Mouse (Mus musculus) yolk sac, embryonic 10.5 days (tissue): ENCODE results near the gene Narfl.

Source experiments
- DNase-seq: peaks from one replicate; pipeline ENCODE4 v3.0.0-alpha.2; 2017; ENCODE audit warnings: low spot score

Narfl gene

GRCm38 (mm10) chr17:25762591-25762990, 11.0 kb upstream of the Narfl start:
- no peak for DNase-seq

- DNase-seq = no peak
Observed at GRCm38 (mm10) chr17:25765886-25766285, 7.7 kb upstream of the Narfl start.

GRCm38 (mm10) chr17:25769331-25769730, 4.2 kb upstream of the Narfl start:
- DNase-seq = no peak

GRCm38 (mm10) chr17:25775318-25776062, 1.9 kb downstream of the Narfl start:
- DNase-seq = peak; percentile 47

GRCm38 (mm10) chr17:25777948-25778347, 4.4 kb downstream of the Narfl start:
- no peak for DNase-seq

- DNase-seq = no peak
Observed at GRCm38 (mm10) chr17:25781339-25781738, 7.8 kb downstream of the Narfl start.

- no peak for DNase-seq
Observed at GRCm38 (mm10) chr17:25783086-25783485, 9.5 kb downstream of the Narfl start.

- no peak for DNase-seq
Observed at GRCm38 (mm10) chr17:25783861-25784574, 10.4 kb downstream of the Narfl start.

- peak; percentile 95 for DNase-seq
Observed at GRCm38 (mm10) chr17:25785281-25785745, 11.7 kb downstream of the Narfl start, which contains the start of gene Haghl. Gene Haghl, minus strand, starts transcription at chr17:25785673.

- DNase-seq = no peak
Observed at GRCm38 (mm10) chr17:25786280-25786679, 12.7 kb downstream of the Narfl start, which contains the start of gene Ccdc78. Gene Ccdc78, plus strand, starts transcription at chr17:25786580.

GRCm38 (mm10) chr17:25786781-25787504, 13.4 kb downstream of the Narfl start:
- no peak for DNase-seq

- peak; percentile 24 for DNase-seq
Observed at GRCm38 (mm10) chr17:25791320-25791842, 17.8 kb downstream of the Narfl start.

- DNase-seq = peak; percentile 85
Observed at GRCm38 (mm10) chr17:25791843-25792527, 18.4 kb downstream of the Narfl start.

GRCm38 (mm10) chr17:25792615-25793014, 19.0 kb downstream of the Narfl start, which contains the start of gene Fam173a:
Gene Fam173a, minus strand, starts transcription at chr17:25792901.
- peak; percentile 71 for DNase-seq

GRCm38 (mm10) chr17:25794197-25794596, 20.6 kb downstream of the Narfl start:
- DNase-seq = no peak

GRCm38 (mm10) chr17:25794998-25795397, 21.4 kb downstream of the Narfl start:
- no peak for DNase-seq

- DNase-seq = peak; percentile 69
Observed at GRCm38 (mm10) chr17:25795609-25796092, 22.1 kb downstream of the Narfl start, which contains the start of gene AC134908.4. Gene AC134908.4, minus strand, starts transcription at chr17:25795659.

- DNase-seq = no peak
Observed at GRCm38 (mm10) chr17:25796211-25796771, 22.7 kb downstream of the Narfl start.

- DNase-seq = peak; percentile 87
Observed at GRCm38 (mm10) chr17:25796951-25797369, 23.4 kb downstream of the Narfl start, which contains the start of gene Metrn. Gene Metrn, minus strand, starts transcription at chr17:25797136.

GRCm38 (mm10) chr17:25801029-25801428, 27.5 kb downstream of the Narfl start:
- peak; percentile 52 for DNase-seq
